Mouse (Mus musculus): Measurements from ENCODE around the gene Npdc1. TPM values are rescaled to one million over a fixed set of nuclear protein-coding genes. Genes with fewer than 3 reads are reported as not detected.
A peak's percentile ranks its signal among the peaks of the same experiment; 100 is the strongest.

Npdc1 gene
- total RNA-seq (2015) (not detected in 2 replicates), total RNA-seq (2017) (not detected in 2 replicates)

DNA sequence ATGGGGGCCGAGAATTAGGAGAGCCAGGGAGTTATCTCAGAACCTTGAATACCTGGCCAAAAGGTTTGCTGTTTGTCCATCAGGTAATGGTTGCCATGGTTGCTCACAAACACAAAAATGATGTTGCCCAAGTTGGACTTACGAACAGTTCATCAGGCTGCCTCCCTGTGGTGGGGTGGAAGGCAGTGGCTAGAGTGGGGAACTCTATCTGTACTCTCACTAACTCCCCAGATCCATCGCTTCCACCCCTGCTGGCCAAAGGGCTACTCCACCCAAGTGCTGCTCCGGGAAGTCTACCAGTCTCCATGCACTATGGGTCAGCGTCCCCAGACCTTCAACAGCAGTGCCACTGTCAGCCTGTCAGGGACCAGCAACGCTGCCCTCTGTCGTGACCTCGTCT is at the start of gene Npdc1:
Gene Npdc1, plus strand, starts transcription at position 301 of the 400 bp plus-strand sequence.
- ATAC-seq (ENCODE audit: poor library complexity, severe bottlenecking): no peak

DNA sequence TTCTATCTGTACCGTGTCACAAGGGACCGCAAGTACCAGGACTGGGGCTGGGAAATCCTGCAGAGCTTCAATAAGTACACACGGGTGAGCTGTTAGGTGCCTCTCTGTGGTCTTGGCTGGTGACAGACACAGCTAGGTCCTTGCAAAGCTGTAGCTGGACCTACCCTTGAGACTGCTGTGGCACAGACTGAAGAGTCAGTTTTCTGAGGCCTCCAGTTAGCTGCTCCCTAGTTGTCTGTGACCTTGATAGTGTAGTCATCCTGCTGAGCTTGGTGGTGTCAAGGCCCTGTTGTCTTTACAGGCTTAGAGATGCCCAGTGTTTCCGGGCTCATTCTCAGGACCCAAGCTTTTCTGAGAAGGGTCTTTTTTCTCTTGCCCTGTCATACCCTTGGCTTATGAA is 49.7 kb upstream of the Npdc1 start:
- ATAC-seq (ENCODE audit: poor library complexity, severe bottlenecking): no peak

DNA sequence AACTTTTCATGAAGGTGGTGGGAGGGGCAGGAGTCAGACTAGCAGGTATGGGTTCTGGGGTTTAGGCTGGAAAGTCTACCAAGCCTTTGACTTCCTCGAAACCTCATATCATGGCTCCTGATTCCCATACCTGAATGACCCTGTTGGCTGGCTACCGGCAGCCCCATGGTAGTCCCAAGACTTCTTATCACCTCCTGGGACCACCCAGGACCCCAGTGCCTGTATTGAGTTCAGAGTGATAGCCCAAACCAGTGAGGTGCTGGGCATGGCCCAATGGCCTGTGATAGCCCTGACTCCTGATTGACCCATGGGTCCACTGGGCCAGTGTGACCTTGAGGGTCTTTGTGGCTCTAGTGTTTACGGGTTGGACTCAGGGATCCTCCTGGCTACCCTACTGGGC is 48.5 kb upstream of the Npdc1 start:
- ATAC-seq (ENCODE audit: poor library complexity, severe bottlenecking): no peak

DNA sequence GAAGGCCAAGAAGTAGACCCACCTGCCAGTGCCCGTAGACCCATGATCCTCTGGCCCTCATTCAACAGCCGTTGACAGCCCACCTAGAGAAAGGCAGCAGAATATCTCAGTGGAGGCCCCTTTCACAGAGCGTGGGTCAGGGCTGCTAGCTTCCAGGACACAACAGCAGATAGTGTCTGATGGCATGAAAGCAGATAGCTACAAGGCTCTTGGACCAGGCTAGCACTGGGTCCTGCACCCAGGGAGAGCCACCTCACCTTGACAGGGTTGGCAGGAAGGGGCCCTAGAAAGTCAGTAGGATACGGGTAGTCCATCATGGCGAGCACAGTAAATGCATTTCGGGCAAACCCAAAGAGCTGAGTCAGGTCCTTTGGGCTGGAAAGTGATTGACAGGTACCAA is 44.9 kb upstream of the Npdc1 start:
- no peak for ATAC-seq (ENCODE audit: poor library complexity, severe bottlenecking)

DNA sequence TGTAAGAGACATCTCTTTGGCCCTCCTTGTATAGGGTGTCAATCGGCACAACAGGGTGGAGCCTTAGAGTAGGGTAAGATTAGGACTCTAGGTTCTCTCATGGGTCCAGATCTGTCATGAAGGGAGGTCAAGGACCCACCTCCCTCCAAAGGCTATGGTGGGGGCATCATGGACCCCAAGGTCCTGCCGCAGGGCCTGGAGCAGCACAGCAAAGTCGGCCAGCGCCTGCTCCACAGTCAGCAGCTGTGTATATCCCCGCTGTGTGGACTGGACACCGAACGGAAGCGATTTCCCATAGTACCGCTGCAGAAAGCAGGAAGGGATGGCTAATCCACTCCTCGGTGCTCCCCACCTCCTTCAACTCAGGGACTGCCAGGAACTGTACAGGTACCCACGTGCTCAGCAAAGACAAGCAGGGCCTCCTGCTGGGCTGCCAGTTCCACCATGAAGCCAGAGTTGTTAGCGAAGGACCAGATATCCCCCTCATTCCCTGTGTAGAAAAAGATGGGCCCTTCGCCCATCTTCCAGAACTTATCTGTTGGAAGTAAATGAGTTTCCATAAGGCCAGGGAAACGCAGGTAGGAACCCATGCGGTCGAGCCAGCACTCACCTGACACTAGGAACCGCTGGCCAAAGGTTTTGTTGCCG is 43.6 kb upstream of the Npdc1 start:
- no peak for ATAC-seq (ENCODE audit: poor library complexity, severe bottlenecking)

DNA sequence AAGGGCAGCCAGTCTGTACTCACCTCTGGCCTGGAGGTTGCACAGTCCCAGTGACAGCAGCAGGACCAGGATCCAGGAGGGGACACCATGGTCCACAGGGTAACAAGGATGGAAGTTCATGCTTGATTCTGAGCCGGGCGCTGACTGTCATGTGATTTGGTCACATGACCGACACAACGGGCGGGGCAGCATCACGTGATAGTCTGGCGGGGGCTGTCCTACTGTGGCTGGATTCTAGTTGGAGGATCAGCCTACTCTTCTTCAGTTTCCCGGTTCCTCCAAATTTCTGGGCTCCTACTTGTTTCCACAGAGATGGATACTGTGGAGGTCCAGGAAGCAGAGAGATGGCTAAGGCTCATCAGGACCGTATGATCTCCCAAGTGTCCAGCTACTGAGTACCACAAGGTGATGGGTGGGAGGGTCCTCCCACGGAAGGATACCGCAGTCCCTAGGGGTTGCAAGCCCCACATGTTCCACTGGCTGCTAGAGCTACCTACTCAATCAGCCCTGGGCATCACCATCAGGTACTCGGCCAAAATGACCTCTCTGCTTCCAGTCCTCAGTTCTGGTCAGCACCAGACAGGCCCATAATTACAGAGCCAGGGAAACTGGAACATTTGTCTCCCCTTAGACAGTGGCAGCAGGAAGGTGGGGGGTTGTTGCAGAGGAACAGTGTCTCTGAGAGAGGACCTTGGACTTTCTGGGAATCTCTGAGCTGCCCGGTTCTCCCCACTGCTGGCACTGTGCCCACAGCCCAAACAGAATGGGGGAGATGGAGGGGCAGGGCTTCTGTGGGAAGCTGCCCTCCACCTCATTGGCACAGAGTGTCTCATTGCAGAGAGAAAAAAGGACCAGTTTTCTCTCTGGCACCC is 42.7 kb upstream of the Npdc1 start, which contains the start of gene Dpp7:
Gene Dpp7, minus strand, starts transcription at position 152 of the 872 bp plus-strand sequence.
- ATAC-seq (ENCODE audit: poor library complexity, severe bottlenecking): peak; percentile 66

DNA sequence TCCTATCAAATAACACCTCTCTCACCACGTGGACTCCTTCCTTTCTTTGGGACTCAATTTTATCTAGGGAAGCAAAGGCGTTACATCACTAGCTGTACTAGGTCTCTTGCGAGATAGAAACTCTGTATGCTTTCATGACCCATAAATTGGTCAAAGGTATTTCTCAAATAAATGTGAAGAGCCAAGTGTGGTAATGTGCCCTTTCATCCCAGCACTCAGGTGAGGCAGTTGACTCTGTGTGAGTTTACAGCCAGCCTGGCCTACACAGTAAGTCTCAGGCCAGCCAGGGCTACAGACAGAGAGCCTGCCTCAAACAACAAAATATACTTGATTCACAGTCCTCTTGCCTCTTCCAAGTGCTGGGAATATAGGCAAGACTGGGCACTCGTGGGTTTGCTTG is 39.3 kb upstream of the Npdc1 start:
- no peak for ATAC-seq (ENCODE audit: poor library complexity, severe bottlenecking)

DNA sequence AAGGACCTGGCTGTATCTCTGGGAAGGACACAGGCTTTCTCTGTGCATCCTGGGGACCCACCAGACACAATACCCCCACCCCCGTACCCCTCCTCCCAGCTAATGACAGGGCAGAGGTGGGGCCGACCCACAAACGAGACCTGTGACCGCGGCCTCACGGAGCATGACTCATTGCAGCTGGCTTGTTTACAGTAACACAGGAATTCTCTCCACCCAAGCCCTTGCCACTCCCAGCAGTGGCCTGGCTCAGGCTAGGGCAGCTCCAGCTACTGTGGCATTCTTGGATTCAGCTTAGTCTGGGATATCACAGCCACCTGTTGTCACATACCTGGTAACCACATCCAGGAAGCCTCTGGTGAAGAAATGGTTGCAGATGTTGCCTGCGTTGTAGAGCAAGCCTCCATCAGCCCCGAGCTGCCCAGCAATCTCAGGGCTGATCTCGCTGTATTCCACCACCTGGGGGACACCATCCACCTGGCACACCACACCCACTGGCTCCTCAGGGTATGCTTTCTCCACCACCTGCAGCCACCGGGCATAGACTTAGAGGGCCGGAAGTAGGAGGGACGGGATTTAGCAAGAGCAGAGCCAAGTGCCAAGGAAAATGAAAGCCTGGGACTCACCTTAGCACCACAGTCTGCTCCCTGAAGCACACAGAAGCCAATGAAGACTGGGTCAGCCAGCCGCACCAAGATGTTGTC is 35.5 kb upstream of the Npdc1 start:
- no peak for ATAC-seq (ENCODE audit: poor library complexity, severe bottlenecking)

DNA sequence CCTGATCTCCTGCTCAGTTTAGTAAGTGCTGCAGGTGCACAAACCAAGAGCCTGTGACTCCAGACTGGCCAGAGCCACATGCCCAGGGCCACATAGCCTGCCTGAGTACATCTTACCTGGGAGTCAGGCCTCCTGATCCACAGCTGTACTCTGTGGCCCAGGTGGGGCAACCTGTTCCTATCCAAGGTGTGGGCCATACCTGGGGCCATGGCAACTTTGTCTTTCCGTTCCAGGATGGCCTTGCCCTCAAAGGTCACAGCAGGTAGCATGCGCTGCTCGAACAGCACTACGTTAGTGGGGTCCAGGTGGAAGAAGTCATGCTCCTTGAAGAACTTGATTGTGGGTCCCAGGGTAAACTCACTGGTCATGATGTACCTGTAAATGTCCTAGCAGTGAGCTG is 34.8 kb upstream of the Npdc1 start:
- no peak for ATAC-seq (ENCODE audit: poor library complexity, severe bottlenecking)

DNA sequence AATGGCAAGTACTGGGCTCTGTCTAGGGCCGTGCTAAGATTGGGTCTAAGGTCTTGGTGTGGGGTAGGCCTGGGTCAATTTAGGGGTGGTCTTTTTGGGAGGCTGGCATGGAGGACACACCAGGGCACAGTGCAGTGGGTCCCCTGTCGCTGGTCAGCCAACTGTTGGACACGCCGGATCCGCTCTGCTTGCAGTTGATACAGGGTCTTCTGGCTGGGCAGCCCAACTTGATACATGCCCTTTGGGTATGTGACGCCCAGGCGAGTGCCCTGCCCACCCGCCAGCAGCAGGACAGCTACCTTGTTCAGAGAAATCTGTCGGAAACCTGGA is 34.4 kb upstream of the Npdc1 start:
- ATAC-seq (ENCODE audit: poor library complexity, severe bottlenecking): no peak

DNA sequence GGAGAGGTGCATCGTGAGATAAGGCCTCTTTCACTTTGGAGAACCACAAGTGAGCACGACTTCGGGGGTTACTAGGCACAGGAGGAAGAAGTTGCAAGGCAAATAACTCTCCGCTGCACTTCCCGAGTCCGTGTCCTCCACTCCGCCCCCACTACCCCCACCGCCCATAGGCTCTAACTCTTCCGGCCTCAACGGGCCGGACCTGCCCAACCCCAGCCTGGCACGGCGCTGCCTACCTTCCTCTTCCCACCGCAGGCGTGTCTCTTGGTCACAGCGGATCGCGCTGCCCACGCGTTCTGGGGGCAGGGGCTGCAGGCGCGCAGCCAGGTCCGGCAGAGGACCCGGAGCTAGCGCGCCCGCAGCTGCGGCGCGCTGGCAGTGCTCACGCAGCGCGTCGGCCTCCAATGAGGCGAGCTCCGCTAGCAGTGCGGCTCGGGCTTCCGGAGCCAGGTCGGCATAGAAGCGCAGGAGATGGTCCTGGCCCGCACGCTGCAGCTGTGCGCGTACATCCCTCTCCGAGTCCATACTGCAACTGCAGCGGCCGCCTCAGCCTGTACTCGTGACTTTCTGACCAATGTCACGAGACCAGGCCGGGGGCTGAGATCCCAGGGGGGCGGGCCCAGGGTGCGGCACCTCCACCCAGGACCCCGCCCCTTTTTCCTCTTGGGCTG is 33.9 kb upstream of the Npdc1 start, which contains the start of gene Uap1l1:
Gene Uap1l1, minus strand, starts transcription at position 592 of the 671 bp plus-strand sequence.
- ATAC-seq (ENCODE audit: poor library complexity, severe bottlenecking): peak; percentile 92

DNA sequence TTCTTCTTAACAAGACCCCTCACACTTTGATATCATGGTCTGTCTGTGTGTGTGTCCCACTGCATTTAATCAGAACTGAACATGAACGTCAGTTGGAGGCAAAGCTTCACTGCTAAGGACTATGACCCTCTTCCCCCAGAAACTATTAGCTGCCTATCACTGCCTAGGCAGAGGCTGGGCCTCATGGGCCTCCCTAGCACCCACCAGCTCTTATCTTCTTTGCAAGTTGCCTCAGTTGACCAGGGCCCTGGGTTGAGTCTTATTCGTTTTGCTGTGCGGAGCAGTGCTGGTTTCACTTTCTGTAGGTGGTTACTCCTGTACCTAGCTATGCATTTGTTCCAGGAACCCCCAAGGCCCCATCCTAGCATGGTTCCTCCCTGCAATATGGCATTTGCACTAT is 29.2 kb upstream of the Npdc1 start:
- no peak for ATAC-seq (ENCODE audit: poor library complexity, severe bottlenecking)

DNA sequence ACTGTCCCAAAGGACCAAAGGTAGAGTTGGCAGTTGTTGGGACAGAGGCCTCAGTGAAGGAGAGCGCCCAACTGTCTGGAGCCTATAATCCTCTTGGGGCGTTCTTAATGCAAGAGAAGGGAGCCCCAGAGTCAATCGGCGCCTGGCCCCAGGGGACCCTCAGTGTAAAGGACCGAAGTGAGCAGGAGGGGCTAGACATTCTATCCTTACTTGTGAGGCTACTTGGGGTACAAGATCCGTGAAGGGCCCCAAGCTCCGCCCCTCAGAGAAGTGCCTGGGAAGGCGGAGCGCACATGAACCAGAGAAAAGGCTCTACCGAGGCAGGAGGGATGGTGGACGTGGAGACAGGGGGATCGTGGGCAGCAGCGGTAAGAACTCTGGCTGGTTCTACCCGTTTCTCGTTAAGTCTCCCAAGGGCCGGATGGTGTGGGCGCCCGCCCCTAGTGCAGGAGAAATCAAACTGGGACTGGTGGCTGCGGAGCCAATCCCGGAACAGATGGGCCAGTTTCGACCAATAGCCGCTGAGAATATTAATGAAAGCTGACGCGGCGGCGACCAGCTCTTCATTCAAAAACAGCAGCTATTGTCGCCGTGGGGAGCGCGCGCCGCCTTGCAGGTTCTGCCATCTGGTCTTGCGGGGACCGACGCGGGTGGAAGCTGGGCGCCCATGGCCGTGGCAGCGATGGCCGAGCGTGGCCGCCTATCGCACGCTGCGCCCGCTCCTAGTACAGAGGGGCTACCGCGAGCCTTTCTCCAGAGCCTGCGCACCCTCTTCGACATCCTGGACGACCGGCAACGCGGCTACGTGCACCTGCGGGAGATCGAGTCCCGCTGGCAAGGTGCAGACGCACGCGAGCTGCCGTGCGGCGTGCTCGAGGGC is 27.1 kb upstream of the Npdc1 start, which contains the start of gene Sapcd2:
Gene Sapcd2, plus strand, starts transcription at position 558 of the 880 bp plus-strand sequence.
- ATAC-seq (ENCODE audit: poor library complexity, severe bottlenecking): peak; percentile 97

DNA sequence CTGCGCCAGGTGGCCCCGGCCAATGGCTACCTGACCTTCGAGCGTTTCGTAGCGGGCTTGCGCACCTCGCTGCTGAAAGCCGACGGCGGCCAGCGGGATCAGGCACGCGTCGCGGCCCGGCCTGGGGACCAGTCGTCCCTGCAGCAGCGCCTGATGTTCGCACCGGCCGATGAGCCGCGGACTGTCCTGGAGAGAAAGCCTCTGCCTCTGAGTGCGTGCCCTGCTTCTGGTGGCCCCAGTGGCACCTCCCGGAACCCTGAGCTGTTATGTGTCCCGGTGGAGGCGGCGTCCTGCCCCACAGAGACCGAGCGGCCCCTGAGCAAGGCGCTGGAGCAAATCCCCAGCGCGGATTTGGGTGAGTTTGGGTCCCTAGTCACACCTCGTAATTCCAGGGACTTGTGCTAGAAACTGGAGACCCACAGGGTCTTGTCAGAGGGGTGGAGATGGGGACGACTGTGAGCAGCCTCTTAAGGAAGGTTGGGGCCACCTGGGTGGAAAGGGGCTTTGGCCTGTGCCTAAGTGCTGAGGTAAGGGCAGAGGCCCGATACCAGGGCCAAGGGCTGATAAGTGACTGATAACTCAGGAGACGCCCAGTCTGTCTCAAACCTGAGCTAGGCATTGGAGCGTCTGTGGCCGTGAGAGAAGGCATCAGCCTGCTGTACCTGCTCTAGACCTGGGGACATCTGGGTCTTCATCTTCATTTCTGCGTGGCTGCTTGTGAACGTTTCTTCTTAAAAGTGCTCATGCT is 26.3 kb upstream of the Npdc1 start:
- ATAC-seq (ENCODE audit: poor library complexity, severe bottlenecking): 0 out of 2 replicates have a peak, but pooled peaks have one; percentile 3

DNA sequence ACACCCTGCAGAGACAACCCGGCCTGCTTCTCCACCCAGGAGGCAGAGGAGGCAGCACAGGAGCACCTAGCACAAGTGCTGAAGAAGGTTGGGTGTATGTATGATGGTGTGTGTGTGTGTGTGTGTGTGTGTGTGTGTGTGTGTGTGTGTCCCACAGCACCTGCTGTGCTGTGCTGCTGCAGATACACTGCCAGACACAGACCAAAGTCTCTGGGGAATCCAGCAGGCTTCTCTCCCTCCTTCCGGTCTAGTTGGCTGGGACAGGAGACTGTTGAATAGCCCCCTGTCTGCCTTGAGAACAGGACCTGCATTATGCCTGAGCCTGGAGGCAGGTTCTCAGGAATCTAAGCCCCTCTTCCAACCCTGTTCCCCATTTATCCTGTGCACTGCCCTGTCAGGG is 25.7 kb upstream of the Npdc1 start:
- no peak for ATAC-seq (ENCODE audit: poor library complexity, severe bottlenecking)

DNA sequence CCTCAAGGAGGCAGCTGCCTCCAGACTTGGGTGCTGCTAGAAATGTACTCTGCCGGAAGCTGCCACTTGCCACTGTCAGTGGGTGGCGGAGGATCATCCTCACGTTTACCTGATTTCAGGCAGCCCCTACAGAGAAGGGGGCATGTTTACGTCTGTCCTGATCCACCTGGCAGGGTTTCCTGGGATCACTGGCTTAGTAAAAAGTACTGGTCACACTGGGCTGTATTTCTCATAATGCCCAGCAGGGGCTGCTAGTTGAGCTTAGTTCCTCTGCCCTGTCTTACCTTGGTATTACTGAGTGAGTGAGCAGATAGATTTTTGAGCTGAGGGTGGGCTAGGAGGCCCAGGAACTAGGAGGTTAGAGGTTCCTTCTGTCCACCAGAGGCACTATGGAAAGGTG is 22.6 kb upstream of the Npdc1 start:
- peak; percentile 31 for ATAC-seq (ENCODE audit: poor library complexity, severe bottlenecking)

DNA sequence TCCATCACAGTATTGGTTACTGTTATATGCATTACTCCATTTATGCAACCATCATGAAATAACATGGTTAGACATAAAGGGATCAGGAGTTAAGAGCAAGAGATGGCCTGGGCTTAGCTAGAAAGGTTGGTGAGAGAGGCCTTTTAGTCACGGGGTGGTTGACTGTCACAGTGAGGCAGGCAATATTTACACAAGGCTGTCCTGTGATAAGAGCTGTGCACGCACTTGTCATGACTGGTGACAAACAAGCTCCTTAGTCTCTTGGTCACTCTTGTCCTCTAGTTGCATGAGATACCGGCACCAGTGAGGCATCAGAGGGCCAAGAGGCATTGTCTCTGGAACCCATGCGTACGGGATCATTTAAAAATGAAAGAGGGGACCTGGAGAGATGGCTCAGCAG is 14.7 kb upstream of the Npdc1 start:
- no peak for ATAC-seq (ENCODE audit: poor library complexity, severe bottlenecking)

DNA sequence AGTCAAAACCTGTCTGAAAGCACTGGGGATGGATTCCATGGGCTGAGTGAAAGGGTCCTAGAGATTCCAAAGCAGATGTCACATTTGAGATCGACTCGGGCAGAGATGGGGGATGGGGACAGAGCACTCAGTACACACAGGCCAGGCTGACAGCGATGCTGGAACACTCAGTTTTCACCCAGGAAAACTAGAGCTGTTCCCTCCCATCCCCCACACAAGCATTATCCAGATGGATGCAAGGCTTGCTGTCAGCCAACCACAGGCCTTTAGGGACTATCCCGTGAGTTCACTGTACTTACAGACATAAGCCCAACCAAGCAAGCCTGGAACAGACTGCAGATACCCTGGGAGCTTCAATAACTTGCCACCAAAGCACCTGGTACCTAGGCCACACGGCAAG is 7.9 kb upstream of the Npdc1 start:
- no peak for ATAC-seq (ENCODE audit: poor library complexity, severe bottlenecking)
